Mouse (Mus musculus) urinary bladder, postnatal 36 days (tissue): Measurements from ENCODE around the gene Tmem144.

ENCODE experiments used
- DNase-seq, 2 experiments: peaks; one replicate each; pipeline ENCODE4 v3.0.0; 2022; ENCODE audit warnings: low spot score in 2 of 2, mixed read lengths in 1 of 2

The Tmem144 gene

DNA sequence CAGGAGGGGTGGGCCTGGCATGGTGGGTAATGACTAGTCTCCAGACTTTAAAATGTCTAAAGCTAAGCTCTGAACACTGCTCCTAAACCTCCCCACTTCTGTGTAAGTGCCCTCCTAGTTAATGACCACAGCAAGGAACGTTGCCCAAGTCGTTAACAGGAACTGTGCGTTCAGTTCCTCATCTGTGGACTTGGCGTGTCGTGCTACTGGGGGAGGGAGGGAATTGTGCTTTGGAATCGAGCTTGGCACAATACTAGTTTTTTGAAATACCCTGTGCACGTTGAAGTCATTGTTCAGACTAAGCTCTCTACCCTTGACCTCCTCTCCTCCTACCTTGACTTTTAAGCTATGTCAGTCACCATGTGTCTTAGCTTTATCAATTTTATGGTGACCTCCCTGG lies 12.3 kb upstream of the Tmem144 start:
- DNase-seq = no peak

GRCm38 (mm10) chr3:79858221-79858620 lies 5.6 kb upstream of the Tmem144 start:
- DNase-seq = no peak

DNA sequence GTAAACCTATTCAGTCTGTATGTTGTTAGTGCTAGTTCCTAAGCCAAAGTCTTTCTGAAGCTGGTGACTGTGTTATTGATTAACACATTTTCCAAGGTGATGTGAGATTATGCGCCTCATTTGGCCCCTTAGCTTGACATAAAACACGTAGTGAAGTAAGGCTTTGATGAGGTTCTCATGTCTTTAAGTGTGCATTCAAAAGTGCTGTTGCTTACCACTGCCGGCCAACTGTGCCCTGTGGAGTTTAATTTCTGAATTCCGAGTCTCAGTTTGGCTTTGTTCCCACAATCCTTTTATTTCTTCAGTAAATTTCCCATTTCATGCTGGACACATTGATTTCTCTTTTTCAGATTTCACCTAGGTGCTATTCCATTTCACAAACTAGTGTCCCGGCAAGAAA lies 5.2 kb upstream of the Tmem144 start:
- no peak for DNase-seq

DNA sequence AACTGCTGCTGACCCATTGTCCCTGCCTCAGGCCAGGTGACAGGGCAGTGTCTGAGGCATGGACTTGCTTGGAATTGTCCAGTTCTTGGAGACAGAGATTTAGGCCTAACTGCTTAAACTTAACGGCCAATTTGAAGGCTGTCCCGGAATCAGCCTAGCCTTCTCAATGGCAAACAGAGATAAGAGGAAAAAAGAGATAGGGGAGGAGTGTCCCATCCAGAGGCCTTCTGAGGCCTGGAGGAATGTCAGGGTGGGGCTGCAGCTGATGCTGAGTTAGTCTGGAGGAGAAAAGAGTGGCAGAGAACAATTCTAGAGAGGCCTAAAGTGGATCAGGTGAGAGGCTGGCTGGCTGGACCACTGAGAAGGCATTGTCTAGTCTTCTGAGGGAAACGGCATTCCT lies 465 bp downstream of the Tmem144 start:
- no peak for DNase-seq

DNA sequence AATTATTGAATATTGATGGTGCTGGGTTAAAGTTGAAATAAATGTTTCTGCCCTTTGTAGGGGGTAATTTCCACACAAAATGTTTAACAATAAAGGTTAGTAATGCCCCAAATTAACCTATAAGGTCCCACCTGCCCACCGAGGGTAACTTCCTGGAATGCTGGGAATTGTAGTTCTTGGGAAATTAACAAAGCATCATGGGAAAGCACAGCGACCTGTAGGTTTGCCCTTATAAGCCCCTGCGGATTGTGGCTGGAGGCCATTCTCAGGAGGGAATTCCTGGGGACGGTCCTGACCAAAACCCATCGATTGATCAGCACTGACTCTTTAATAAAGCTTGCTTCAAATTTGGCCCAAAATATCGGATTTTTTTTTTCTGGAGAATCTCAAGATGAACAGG lies 1.9 kb downstream of the Tmem144 start:
- no peak for DNase-seq

DNA sequence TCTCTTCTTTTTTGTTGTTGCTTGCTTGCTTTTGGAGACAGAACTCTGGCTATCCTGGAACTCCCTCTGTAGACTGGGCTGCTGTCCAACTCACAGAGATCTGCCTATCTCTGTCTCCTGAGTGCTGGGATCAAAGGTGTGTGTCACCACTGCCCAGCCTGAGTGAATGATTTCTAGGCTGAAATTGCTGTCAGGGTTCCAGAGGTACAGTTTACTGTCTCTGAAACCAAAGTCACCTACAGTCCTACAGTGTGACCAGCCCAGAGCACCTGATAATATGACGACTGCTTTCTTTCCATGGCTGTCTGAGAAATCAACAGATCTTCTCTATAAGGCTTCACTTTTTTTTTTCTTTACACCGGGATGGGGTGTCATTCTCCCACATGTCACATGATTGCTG lies 3.0 kb downstream of the Tmem144 start:
- DNase-seq = no peak

GRCm38 (mm10) chr3:79848841-79849240 lies 3.7 kb downstream of the Tmem144 start:
- DNase-seq = no peak

- DNase-seq = no peak
Measured at GRCm38 (mm10) chr3:79846633-79847032, 5.9 kb downstream of the Tmem144 start.

- no peak for DNase-seq
Measured at GRCm38 (mm10) chr3:79843999-79844398, 8.6 kb downstream of the Tmem144 start.

DNA sequence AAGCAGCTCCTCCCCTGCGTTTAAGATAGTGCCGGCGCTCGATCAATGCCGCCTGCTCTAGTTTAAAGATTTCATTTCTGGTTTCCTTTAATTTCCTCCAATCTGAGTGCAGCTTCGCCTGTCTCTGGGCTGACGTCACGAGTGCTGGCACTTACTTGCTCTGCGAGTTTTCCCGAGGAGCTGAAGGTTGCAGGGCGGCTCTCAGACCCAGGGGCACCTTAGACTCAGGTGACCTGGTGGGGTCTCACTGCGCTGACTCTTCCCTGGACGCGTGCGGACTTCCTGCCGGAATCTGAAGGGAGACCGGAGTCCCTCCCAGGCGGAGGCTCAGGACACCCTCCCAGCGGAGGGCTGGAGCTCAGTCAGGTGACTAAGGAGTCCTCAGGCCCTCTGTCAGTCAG lies 10.0 kb downstream of the Tmem144 start:
- DNase-seq = peak; percentile 75

GRCm38 (mm10) chr3:79842165-79842564 lies 10.4 kb downstream of the Tmem144 start:
- DNase-seq = peak; percentile 25 to 28

- DNase-seq = no peak
Measured at GRCm38 (mm10) chr3:79841475-79841874, 11.1 kb downstream of the Tmem144 start.

DNA sequence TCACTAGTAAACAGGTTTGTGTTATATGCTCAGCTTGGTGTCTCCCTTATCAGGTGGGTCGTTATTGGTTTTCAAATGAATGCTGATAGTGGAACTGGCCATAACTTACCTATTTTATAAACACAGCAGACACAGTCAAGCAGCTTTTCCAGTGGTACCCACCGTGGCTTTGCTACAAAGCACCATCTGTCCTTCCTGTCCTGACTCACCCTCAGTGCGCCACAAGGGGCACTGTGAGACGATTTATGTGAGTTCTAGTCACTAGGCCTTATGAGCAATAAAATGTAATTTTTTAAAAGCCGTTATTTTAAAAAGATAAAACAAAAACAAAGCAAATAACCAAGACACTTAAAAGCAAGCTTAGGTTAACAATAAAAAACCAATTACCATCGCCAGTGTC lies 13.8 kb downstream of the Tmem144 start:
- DNase-seq = no peak

GRCm38 (mm10) chr3:79829289-79829688 lies 23.3 kb downstream of the Tmem144 start:
- DNase-seq = no peak

DNA sequence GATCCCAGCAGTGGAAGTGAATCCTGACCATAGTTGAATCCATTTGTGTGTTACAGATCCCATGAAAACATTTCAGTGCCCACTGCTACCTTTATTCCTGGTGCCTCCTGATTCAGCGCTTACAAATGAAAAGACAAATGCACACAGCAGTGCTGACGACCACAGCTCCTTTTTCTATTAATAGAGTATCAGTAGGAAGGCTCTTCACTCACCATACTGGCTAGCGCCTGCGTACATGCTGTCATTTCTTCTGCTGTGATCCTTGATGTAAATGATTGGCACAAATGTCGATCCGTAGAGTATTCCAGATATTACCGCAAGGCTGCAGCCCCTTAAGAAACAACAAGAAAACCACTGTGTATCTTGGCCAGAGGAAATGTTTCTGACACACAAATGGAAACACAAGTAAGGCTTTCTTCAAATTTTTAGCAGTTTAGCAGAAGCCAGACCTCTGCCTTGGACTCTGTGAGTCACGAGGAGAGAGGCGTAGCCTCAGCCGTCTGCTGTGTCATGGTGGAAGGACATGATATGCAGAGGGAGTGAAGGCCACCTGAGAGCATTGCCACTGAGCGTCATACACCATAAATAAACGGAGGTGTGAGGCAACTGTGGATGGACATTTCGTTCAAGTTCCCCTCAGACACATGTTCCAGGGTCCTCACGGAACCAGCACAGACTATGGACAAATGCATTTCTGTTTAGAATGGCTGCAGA lies 27.3 kb downstream of the Tmem144 start:
- no peak for DNase-seq

GRCm38 (mm10) chr3:79823176-79823575 lies 29.4 kb downstream of the Tmem144 start:
- no peak for DNase-seq

- no peak for DNase-seq
Measured at GRCm38 (mm10) chr3:79821131-79821530, 31.4 kb downstream of the Tmem144 start.

GRCm38 (mm10) chr3:79818202-79818995 lies 34.2 kb downstream of the Tmem144 start:
- DNase-seq = no peak

GRCm38 (mm10) chr3:79816229-79816628 lies 36.3 kb downstream of the Tmem144 start:
- DNase-seq = no peak

DNA sequence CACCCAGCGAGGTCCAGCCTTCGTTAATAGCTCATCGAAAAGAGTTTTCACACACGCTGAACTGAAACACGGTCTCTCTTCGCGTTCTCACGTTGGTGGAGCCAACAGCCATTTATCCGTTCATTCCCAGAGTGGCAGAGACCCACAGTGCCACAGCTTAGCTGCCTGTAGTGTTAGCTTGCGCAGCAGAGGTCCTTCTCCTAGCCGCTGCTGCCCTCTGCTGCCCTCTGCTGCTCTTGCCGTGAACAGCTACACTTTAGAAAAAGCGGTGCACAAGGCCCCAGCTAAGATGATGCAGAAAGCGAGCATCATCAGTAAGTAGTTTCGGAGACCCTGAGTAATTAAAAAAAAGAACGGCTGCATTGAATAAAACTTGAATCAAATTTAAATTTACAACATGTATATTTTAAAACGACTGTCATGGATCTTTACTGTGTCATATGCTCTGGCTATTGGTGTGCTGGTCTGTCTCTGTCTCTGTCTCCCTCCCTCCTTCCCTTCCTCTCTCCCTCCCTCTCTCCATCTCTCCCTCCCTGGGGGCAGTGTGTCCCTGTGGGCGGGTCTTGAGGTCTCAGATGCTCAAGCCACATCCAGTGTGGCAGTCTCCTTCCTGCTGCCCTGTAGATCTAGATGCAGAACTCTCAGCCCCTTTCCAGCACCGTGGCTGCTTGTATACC lies 38.6 kb downstream of the Tmem144 start:
- DNase-seq = peak; percentile 55 to 65

- DNase-seq = no peak
Measured at GRCm38 (mm10) chr3:79812042-79812441, 40.5 kb downstream of the Tmem144 start.

DNA sequence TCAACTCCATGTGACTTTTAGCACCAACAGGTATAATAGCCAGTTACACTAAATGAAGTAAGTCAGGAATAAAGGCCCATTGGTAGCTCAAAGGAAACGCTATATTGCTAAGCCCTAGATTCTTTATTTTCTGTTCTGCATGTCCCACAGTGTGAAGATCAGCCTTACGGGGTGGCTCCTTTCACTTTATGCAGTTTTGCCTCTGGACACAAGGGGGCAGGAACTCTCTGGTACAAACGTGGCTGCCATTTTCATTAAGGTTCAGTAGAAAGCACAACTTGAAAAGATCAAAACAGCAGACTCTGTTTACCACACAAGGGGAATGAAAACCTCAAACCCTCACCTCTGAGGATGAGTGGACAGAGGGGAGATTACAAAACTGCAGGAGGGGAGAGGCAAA lies 40.9 kb downstream of the Tmem144 start:
- no peak for DNase-seq

DNA sequence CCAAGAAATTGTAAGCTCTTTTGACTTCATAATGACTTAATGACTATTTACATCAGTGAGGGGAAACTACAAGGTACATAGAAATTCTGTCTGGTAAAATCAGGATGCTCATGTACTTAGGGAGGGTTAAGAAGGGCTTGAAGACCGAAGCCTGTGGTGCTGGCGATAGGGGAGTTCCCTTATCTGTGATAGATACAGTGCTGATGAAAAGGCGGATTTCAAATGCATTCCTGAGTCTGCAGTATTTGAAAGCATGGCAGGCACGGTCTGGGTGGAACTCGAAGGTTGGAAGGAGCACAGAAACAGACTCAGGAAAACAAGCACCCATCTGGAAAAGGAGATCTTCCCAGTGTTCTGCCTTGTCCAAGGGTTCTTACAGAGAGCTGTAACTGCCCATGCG lies 42.0 kb downstream of the Tmem144 start:
- no peak for DNase-seq
